Mouse (Mus musculus) intestine, embryonic 16.5 days (tissue): ENCODE results near the gene Mrtfb. TPM values are rescaled to one million over a fixed set of nuclear protein-coding genes. Genes with fewer than 3 reads are reported as not detected.

Source experiments
- ATAC-seq: fragments of 200-750 bp; cut with Nextera tagmentation; 2 replicates; pipeline ENCODE4 v1.8.0; 2017; ENCODE audit warnings: moderate TSS enrichment, moderate library complexity
- H3K27ac ChIP-seq: fragments of 300-500 bp; sonication (generic); 2 replicates; pipeline ENCODE4 v1.5.1; 2014; ENCODE audit warnings: mild to moderate bottlenecking, low read length
- H3K27me3 ChIP-seq: fragments of 300-500 bp; sonication (generic); replicated peaks from 2 replicates; pipeline ENCODE4 v1.6.1; 2014; ENCODE audit warnings: low read length, control low read depth, mixed read lengths; ENCODE audit not compliant: control insufficient read depth, insufficient read depth
- H3K36me3 ChIP-seq: fragments of 300-500 bp; sonication (generic); 2 replicates; pipeline ENCODE4 v1.6.1; 2014; ENCODE audit warnings: low read length, control low read depth; ENCODE audit not compliant: control insufficient read depth, insufficient read depth
- H3K4me1 ChIP-seq: fragments of 300-500 bp; sonication (generic); 2 replicates; pipeline ENCODE4 v1.6.1; 2014; ENCODE audit warnings: low read length, control low read depth, mixed read lengths; ENCODE audit not compliant: control insufficient read depth, insufficient read depth
- H3K4me2 ChIP-seq: fragments of 300-500 bp; sonication (generic); 2 replicates; pipeline ENCODE4 v1.6.1; 2014; ENCODE audit warnings: low read depth, low read length, control low read depth
- H3K4me3 ChIP-seq: fragments of 300-500 bp; sonication (generic); 2 replicates; pipeline ENCODE4 v1.5.1; 2014; ENCODE audit warnings: mild to moderate bottlenecking, low read length
- H3K9ac ChIP-seq: fragments of 300-500 bp; sonication (generic); 2 replicates; pipeline ENCODE4 v1.6.1; 2014; ENCODE audit warnings: low read depth, low read length
- H3K9me3 ChIP-seq: fragments of 300-500 bp; sonication (generic); 2 replicates; pipeline ENCODE4 v1.6.1; 2016; ENCODE audit warnings: low read length, control low read depth; ENCODE audit not compliant: control insufficient read depth
- WGBS: fragments of 180-500 bp; shearing (Covaris S2); extraction: QIAGEN DNeasy Blood & Tissue Kit; methylation state at CpG from one replicate; pipeline ENCODE4 v1.1.7; 2014; 5-methylcytosine and 5-hydroxymethylcytosine counted together
- polyA plus RNA-seq: library from polyadenylated mRNA; unstranded; fragments of >200 nt; fragmentation: Nextera tagmentation; extraction: Ambion mirVana; gene quantifications from 2 replicates; pipeline ENCODE4 v1.2.1, GENCODE M21; 2015

The Mrtfb gene
- polyA plus RNA-seq, 1 experiment from 2014 or later: 15.2 TPM

GRCm38 (mm10) chr16:13416465-13416864 lies 160.2 kb downstream of the Mrtfb start:
- Histone ChIP-seq H3K27ac (no peak overlapping the region), H3K4me3 (no peak overlapping the region), H3K9ac (no peak overlapping the region), H3K27me3 (no peaks in the 10 kb centered on the region), H3K9me3 (no peaks in the 10 kb centered on the region), H3K4me1 (no peaks in the 10 kb centered on the region), H3K4me2 (no peak overlapping the region), H3K36me3 (peaks cover 12% of the 10 kb centered on the region)
- WGBS: 71% methylated on average over 10 of the region's 10 CpGs
- no peak for ATAC-seq

- 57% methylated on average over 5 of the region's 5 CpGs for WGBS
- Histone ChIP-seq H3K9me3 (no peaks in the 10 kb centered on the region), H3K27me3 (no peaks in the 10 kb centered on the region), H3K4me2 (no peak overlapping the region), H3K4me1 (no peaks in the 10 kb centered on the region), H3K9ac (no peak overlapping the region), H3K4me3 (no peak overlapping the region), H3K27ac (no peak overlapping the region), H3K36me3 (peaks cover under 1% of the 10 kb centered on the region; the same call in 1 of the 2 replicates)
- no peak for ATAC-seq
Measured at GRCm38 (mm10) chr16:13417904-13418303, 161.6 kb downstream of the Mrtfb start.

GRCm38 (mm10) chr16:13419752-13420151 lies 163.5 kb downstream of the Mrtfb start:
- 72% methylated on average over 2 of the region's 2 CpGs for WGBS
- Histone ChIP-seq H3K4me2 (no peak overlapping the region), H3K27me3 (no peaks in the 10 kb centered on the region), H3K27ac (no peak overlapping the region), H3K36me3 (no peaks in the 10 kb centered on the region), H3K9me3 (no peaks in the 10 kb centered on the region), H3K4me1 (no peaks in the 10 kb centered on the region), H3K9ac (no peak overlapping the region), H3K4me3 (no peak overlapping the region)
- no peak for ATAC-seq

DNA sequence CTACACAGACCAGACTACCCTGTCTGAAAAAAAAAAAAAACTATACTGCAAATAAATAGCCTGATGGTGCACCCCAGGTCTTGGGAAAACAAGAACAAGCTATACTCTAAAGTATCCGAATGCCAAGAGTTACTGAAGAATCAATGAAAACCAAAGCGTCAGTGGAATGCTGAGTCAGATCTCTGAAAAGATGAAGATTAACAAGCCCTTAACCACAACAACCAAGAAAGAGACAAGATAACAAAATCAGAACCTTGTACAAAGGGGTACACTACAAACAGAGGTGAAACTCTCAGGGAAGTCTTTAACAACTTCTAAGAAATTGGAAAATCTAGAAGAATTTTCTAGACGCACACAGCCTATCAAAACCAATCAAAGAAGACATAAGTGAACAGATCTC lies 166.2 kb downstream of the Mrtfb start:
- 83% methylated on average over 3 of the region's 3 CpGs for WGBS
- no peak overlapping the region for H3K4me2 ChIP-seq

DNA sequence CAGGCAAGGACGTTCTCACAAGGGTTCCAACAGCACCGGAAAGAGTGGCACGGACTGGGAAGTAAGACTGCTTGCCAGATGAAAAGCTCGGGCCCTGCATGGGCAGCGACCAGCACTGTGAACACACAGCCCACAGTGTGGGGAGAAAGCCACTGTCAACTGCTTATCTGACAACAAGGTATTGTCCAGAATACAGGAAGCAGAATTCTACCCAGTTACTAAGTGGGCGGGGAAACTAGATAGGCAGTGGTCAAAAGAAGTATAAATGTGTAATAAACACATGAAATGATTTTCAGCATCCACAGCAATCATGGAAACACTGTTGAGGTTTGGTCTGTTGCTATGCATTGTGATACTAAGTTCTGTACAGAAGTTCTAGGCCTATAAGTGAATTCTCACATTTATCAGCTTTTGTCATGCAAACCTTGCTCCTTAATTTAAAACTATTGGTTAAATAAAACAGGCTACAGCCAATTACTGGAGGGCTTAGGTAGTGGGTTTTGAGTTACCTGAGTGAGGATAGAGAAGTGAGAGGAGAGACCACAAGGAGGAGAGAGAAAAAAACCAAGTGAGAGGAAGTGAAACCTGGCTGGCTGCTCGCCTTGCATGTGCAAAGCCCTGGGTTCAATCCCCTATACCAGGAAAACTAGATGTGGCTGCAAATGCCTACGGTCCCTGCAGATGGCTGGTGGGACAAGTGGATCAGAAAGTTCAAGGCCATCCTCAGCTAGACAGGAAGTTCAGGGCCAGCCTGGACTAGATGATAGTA lies 167.5 kb downstream of the Mrtfb start:
- no peak overlapping the region for H3K9ac ChIP-seq
- no peak overlapping the region for H3K27ac ChIP-seq
- H3K4me1 ChIP-seq: no peaks in the 10 kb centered on the region
- no peak overlapping the region for H3K4me3 ChIP-seq
- WGBS: 86% methylated on average over 8 of the region's 8 CpGs
- H3K9me3 ChIP-seq: no peaks in the 10 kb centered on the region
- no peaks in the 10 kb centered on the region for H3K27me3 ChIP-seq
- H3K4me2 ChIP-seq: no peak overlapping the region
- ATAC-seq: no peak
- H3K36me3 ChIP-seq: no peaks in the 10 kb centered on the region

More for the DNA sequence above, 166.2 kb downstream of the Mrtfb start:
- Histone ChIP-seq H3K4me3 (no peak overlapping the region), H3K36me3 (no peaks in the 10 kb centered on the region), H3K9me3 (no peaks in the 10 kb centered on the region), H3K9ac (no peak overlapping the region), H3K27ac (no peak overlapping the region), H3K4me1 (no peaks in the 10 kb centered on the region), H3K27me3 (no peaks in the 10 kb centered on the region)
- no peak for ATAC-seq

- no peak for ATAC-seq
- Histone ChIP-seq H3K9ac (no peak overlapping the region), H3K4me2 (no peak overlapping the region), H3K36me3 (no peaks in the 10 kb centered on the region), H3K4me3 (no peak overlapping the region), H3K9me3 (no peaks in the 10 kb centered on the region), H3K4me1 (no peaks in the 10 kb centered on the region), H3K27me3 (no peaks in the 10 kb centered on the region), H3K27ac (no peak overlapping the region)
- 83% methylated on average over 6 of the region's 6 CpGs for WGBS
Measured at GRCm38 (mm10) chr16:13425804-13426203, 169.5 kb downstream of the Mrtfb start.

DNA sequence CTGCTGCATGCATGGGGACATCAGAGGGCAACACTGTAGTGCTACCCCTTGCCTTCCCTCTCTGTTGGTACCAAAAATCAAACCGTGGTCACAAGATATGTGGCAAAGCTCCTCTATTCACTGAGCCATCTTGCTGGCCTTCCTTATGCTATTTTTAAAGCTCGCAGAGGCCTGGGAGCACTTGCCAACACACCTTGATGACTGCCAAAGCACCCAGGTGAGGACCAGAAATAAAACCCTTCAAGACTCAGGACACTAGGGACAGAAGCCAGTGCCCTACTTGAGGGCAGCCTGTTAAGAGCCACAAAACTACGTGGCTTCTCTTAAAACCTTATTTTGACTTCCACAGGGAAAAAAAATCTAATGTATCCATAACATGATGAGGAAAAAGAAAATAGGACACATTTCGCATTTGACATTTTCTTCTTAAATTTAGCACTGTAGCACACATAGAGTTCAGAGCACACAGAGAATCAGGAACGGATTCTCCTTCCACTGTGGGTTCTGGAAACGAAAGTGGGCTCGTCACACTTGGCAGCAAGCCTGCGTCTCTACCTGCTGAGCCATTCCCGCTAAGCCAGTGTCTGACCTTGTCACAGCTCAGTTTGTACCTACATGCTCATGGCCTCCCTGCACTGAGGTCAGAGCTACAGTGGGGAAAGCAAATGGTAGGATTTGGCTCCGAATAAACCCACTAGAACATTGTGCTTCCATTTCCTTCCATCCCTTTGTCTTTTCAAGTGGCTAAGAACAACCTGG lies 170.7 kb downstream of the Mrtfb start:
- no peaks in the 10 kb centered on the region for H3K4me1 ChIP-seq
- no peak for ATAC-seq
- H3K9ac ChIP-seq: no peak overlapping the region
- 81% methylated on average over 10 of the region's 10 CpGs for WGBS
- H3K27me3 ChIP-seq: no peaks in the 10 kb centered on the region
- H3K4me3 ChIP-seq: no peak overlapping the region
- H3K36me3 ChIP-seq: no peaks in the 10 kb centered on the region
- H3K4me2 ChIP-seq: no peak overlapping the region
- H3K9me3 ChIP-seq: no peaks in the 10 kb centered on the region
- no peak overlapping the region for H3K27ac ChIP-seq

GRCm38 (mm10) chr16:13428077-13428476 lies 171.8 kb downstream of the Mrtfb start:
- no peak overlapping the region for H3K4me3 ChIP-seq
- H3K4me2 ChIP-seq: no peak overlapping the region
- no peaks in the 10 kb centered on the region for H3K4me1 ChIP-seq
- no peak overlapping the region for H3K27ac ChIP-seq
- H3K27me3 ChIP-seq: no peaks in the 10 kb centered on the region
- no peaks in the 10 kb centered on the region for H3K9me3 ChIP-seq
- ATAC-seq: no peak
- 72% methylated on average over 5 of the region's 5 CpGs for WGBS
- H3K9ac ChIP-seq: no peak overlapping the region
- H3K36me3 ChIP-seq: no peaks in the 10 kb centered on the region

- Histone ChIP-seq H3K9ac (no peak overlapping the region), H3K36me3 (no peaks in the 10 kb centered on the region), H3K4me1 (no peaks in the 10 kb centered on the region), H3K27ac (no peak overlapping the region), H3K4me3 (no peak overlapping the region), H3K4me2 (no peak overlapping the region), H3K9me3 (no peaks in the 10 kb centered on the region), H3K27me3 (no peaks in the 10 kb centered on the region)
- 88% methylated on average over 1 of the region's 1 CpGs for WGBS
- ATAC-seq: no peak
Measured at GRCm38 (mm10) chr16:13428806-13429205, 172.5 kb downstream of the Mrtfb start.
